Mouse (Mus musculus) kidney, adult 2 months (tissue): Measurements from ENCODE around the gene Dbh. TPM values are rescaled to one million over a fixed set of nuclear protein-coding genes. Genes with fewer than 3 reads are reported as not detected.

Experiments used
- DNase-seq: peaks from one replicate; pipeline ENCODE4 v3.0.0; 2021
- H3K27ac ChIP-seq: fragments of 200-500 bp; 2 replicates; pipeline ENCODE4 v1.5.1; 2012; ENCODE audit warnings: low read depth, low read length, control low read depth, inconsistent platforms; ENCODE audit not compliant: insufficient read depth
- H3K27me3 ChIP-seq: fragments of 200-500 bp; replicated peaks from 2 replicates; pipeline ENCODE4 v1.6.1; 2012; ENCODE audit warnings: mild to moderate bottlenecking, moderate library complexity, low read length, inconsistent platforms; ENCODE audit not compliant: control insufficient read depth, insufficient read depth
- H3K36me3 ChIP-seq: fragments of 200-500 bp; 2 replicates; pipeline ENCODE4 v1.6.1; 2012; ENCODE audit warnings: mild to moderate bottlenecking, moderate library complexity, low read length, inconsistent platforms; ENCODE audit not compliant: control insufficient read depth, insufficient read depth
- H3K4me1 ChIP-seq: fragments of 200-500 bp; 2 replicates; pipeline ENCODE4 v1.6.1; 2011; ENCODE audit warnings: low read length; ENCODE audit not compliant: control insufficient read depth, insufficient read depth
- H3K4me3 ChIP-seq: fragments of 200-500 bp; 2 replicates; pipeline ENCODE4 v1.5.1; 2011; ENCODE audit warnings: mild to moderate bottlenecking, low read depth, low read length, control low read depth; ENCODE audit not compliant: insufficient read depth
- CTCF ChIP-seq: fragments of 200-500 bp; conservative IDR thresholded peaks from 2 replicates; pipeline ENCODE4 v1.5.1; 2011; ENCODE audit warnings: low read depth, mild to moderate bottlenecking, control low read depth, low read length, moderate library complexity, mixed read lengths; ENCODE audit not compliant: insufficient read depth, insufficient read length
- POLR2A ChIP-seq: fragments of 200-500 bp; IDR thresholded peaks from one replicate; pipeline ENCODE4 v1.6.1; 2011; ENCODE audit warnings: low read depth, low read length, control low read depth
- WGBS: fragments of 180-500 bp; shearing (Covaris S2); methylation state at CpG from one replicate; pipeline ENCODE4 v1.1.7; 2018; 5-methylcytosine and 5-hydroxymethylcytosine counted together
- polyA plus RNA-seq: library from polyadenylated mRNA; depleted of rRNA; stranded (reverse); fragments of >200 nt; gene quantifications from 2 replicates; pipeline ENCODE4 v1.2.3, GENCODE M21; 2012

Dbh gene
- polyA plus RNA-seq, 1 experiment = 10.1 TPM

DNA sequence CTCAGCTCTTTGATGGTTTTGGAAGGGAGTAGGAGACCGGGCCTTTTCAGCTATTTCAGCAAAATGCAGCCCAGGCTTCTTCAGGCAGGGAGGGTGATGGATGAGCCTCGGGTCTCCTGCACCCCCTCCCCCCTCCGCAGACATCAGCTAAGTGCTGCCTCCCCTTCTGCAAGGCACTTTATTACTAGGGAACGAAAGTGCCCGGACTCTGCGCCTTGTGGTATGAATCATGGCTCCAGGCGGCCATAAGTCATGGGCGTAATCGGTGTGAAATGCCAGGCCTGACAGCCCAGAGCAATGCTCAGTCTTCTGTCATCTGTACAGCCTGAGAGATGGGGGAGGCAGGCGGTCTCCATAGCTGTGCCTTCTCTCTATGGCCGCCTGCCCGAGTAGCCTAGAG, 18.7 kb downstream of the Dbh start:
- Histone ChIP-seq H3K36me3 (no peaks in the 10 kb centered on the region), H3K27me3 (no peaks in the 10 kb centered on the region), H3K27ac (no peak overlapping the region), H3K4me3 (no peak overlapping the region), H3K4me1 (no peaks in the 10 kb centered on the region)
- WGBS = 45% methylated on average over 12 of the region's 12 CpGs
- no peak for DNase-seq
- TF ChIP-seq CTCF (no peak), POLR2A (no peak)

DNA sequence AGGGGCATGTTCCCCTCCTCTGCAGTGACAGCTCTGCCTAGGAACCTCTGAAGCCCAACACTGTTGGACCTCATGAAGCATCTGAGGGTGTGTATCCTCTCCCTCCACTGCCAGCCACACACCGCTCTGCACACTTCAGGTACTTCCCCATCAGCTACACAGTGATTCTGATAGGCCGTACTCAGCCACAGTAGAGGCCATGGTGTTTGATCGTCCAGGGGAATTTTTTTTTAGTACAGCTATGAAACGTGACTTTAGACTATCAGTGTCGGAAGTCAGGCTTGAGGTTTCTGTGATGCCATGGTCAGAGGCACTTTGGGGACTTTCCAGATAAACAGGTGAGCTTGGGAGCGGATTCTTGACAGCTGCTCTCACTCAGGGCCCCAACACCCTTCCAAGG, 22.5 kb downstream of the Dbh start:
- no peaks in the 10 kb centered on the region for H3K4me1 ChIP-seq
- H3K4me3 ChIP-seq = no peak overlapping the region
- H3K27ac ChIP-seq = no peak overlapping the region
- WGBS = 73% methylated on average over 6 of the region's 6 CpGs
- no peak for TF ChIP-seq CTCF
- TF ChIP-seq POLR2A = no peak
- H3K36me3 ChIP-seq = no peaks in the 10 kb centered on the region
- no peak for DNase-seq
- no peaks in the 10 kb centered on the region for H3K27me3 ChIP-seq

DNA sequence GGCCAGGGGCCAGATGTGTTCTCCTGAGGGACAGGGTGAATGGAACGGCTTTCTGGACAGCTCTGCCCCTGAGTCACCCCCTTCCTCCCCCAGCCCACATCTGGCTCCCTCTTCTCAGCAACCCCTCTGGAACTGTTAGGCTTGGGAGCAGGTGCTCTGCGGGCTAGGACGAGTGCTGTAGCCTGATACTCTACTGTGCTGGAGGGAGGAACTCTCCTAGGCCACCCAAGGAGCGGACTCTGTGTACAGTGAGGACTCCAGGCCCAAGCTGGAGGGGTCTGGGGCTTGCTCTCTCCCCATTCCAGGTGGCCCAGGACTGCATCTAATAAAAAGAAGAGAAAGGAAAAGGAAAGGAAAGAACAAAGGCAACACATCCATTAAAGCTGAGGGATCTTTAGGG, 25.0 kb downstream of the Dbh start:
- H3K4me1 ChIP-seq = no peaks in the 10 kb centered on the region
- no peak overlapping the region for H3K27ac ChIP-seq
- no peak overlapping the region for H3K4me3 ChIP-seq
- 64% methylated on average over 4 of the region's 4 CpGs for WGBS
- H3K36me3 ChIP-seq = no peaks in the 10 kb centered on the region
- TF ChIP-seq CTCF (no peak), POLR2A (no peak)
- DNase-seq = no peak
- H3K27me3 ChIP-seq = no peaks in the 10 kb centered on the region

DNA sequence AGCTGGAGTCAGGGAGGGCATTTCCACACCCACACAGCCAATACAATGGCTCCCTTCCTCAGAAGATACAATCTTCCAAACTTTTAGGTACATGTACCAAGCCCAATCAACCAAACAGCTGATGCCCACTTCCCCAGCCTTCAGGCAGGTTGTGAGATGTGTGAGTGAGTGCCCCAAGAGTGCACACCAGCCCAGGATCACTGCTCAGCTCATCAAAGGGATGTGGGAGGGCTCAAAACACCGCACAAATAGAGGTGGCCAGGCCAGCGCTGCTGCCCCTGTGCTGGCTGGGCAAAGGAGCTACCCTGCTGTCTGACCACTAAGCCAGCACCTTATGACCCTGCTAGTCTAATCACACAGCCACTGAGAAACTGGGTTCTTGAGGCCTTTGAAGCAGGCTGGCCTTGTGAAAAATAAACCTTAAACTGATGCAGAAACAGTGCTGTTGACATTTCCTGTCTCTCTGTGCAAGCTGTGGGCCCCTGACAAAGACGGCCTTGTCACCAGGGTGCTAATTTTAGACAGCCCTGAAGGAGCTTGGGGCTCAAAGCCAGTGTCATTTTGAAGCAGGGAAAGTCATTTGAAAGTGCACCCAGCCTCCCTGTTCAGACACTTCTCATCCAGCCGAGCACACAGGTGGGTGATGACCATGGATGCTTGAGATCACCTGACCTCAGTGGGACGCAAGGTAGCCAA, 33.7 kb downstream of the Dbh start:
- no peak for DNase-seq
- no peak overlapping the region for H3K27ac ChIP-seq
- H3K27me3 ChIP-seq = no peaks in the 10 kb centered on the region
- no peaks in the 10 kb centered on the region for H3K4me1 ChIP-seq
- no peaks in the 10 kb centered on the region for H3K36me3 ChIP-seq
- WGBS = 48% methylated on average over 5 of the region's 5 CpGs
- H3K4me3 ChIP-seq = no peak overlapping the region
- TF ChIP-seq POLR2A = no peak
- no peak for TF ChIP-seq CTCF

DNA sequence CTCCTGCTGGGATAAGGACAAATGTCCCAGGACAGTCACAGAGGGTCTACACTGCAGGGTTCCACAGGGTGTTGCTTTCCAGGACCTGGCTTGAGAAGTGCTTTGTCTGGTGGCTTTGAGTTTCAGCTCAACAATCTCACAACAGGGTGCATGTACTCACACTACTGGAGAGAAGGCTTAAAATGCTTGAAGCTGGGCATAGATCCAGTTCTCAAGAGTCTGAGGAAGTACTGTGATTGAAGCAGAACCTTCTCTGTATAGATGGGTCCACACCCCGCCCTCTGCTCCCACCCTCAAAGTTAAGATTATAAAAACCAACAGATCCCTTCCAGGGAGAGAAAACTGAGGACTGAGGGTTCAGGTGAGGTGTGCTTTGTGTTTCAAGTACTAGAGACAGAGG, 35.6 kb downstream of the Dbh start:
- Histone ChIP-seq H3K36me3 (no peaks in the 10 kb centered on the region), H3K4me3 (no peak overlapping the region), H3K27me3 (no peaks in the 10 kb centered on the region), H3K27ac (no peak overlapping the region), H3K4me1 (no peaks in the 10 kb centered on the region)
- no peak for DNase-seq
- 94% methylated on average over 1 of the region's 1 CpGs for WGBS
- TF ChIP-seq CTCF = no peak
- TF ChIP-seq POLR2A = no peak

DNA sequence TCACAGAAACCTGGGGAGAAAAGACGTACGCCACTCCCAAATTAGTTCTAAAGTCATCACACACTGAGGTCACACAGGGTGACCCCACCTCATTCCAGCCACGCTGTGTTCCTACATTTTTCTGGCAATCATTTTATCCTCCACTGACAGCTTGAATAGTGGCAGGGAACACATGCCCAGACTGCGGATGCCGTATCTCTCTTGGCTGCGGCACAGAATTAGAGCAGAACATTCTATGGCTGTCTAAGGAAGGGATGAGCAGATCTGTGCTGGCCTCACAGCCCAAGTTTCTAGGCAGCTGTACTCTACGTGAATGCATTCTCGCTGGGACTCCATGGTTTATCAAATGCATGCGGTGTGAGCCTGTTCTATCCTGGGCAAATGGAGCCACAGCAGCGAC, 40.6 kb downstream of the Dbh start:
- Histone ChIP-seq H3K27me3 (no peaks in the 10 kb centered on the region), H3K36me3 (no peaks in the 10 kb centered on the region), H3K27ac (no peak overlapping the region), H3K4me3 (no peak overlapping the region), H3K4me1 (peaks cover 6% of the 10 kb centered on the region)
- no peak for TF ChIP-seq POLR2A
- no peak for TF ChIP-seq CTCF
- 83% methylated on average over 10 of the region's 10 CpGs for WGBS
- no peak for DNase-seq

DNA sequence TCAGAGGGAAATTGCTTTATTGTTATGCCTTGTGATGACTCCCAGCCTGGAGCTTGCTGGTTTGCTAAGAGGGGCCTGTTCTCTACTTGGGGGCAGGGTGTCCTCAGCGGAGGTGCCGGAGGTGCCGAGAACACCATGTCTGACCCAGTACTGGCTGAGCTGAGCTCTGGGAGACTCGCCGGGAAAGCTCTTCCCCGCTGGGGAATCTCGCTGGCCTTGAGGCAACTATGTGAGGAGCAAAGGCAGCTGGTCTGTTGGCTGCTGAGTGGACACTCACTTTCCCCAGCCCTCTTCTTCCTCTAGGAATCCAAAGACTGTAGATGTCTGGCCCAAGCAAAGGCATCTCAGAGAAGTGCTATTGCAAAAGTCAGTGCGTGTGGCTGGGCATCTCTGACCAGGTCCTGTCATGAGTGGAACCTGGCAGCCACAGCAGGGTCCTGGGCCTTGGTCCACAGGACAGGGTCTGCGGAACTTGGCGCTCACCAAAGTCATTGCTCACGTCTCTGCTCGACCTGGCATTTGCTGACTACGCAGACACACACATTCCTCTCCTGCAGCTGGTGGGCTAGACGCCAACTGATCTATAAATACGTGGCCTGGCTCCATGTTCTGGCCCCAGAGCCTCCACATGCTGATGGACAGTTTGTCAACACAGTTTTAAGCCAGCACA, 41.2 kb downstream of the Dbh start:
- no peak overlapping the region for H3K27ac ChIP-seq
- no peaks in the 10 kb centered on the region for H3K27me3 ChIP-seq
- no peaks in the 10 kb centered on the region for H3K36me3 ChIP-seq
- DNase-seq = peak; percentile 46
- H3K4me1 ChIP-seq = peaks cover 6% of the 10 kb centered on the region
- no peak overlapping the region for H3K4me3 ChIP-seq
- WGBS = 60% methylated on average over 15 of the region's 15 CpGs
- TF ChIP-seq POLR2A (no peak), CTCF (no peak)
